Mouse (Mus musculus) neural tube, embryonic 14.5 days (tissue): ENCODE measurements around the gene Olfr1416. TPM values are rescaled to one million over a fixed set of nuclear protein-coding genes. Genes with fewer than 3 reads are reported as not detected.
A peak's percentile ranks its signal among the peaks of the same experiment; 100 is the strongest.

Source experiments
- ATAC-seq: fragments of 200-750 bp; cut with Nextera tagmentation; 2 replicates; pipeline ENCODE4 v1.8.0; 2017; ENCODE audit warnings: low read depth, mild to moderate bottlenecking, moderate TSS enrichment, moderate library complexity
- H3K27ac ChIP-seq: fragments of 300-500 bp; sonication (generic); 2 replicates; pipeline ENCODE4 v1.5.1; 2014; ENCODE audit warnings: low read depth, mild to moderate bottlenecking, control low read depth, low read length, moderate library complexity, mixed read lengths
- H3K27me3 ChIP-seq: fragments of 300-500 bp; sonication (generic); 2 replicates; pipeline ENCODE4 v1.6.1; 2014; ENCODE audit warnings: low read length; ENCODE audit not compliant: control insufficient read depth, insufficient read depth
- H3K36me3 ChIP-seq: fragments of 300-500 bp; sonication (generic); 2 replicates; pipeline ENCODE4 v1.6.1; 2014; ENCODE audit warnings: low read length, mixed read lengths; ENCODE audit not compliant: control insufficient read depth, insufficient read depth
- H3K4me1 ChIP-seq: fragments of 300-500 bp; sonication (generic); 2 replicates; pipeline ENCODE4 v1.6.1; 2014; ENCODE audit warnings: low read length; ENCODE audit not compliant: control insufficient read depth, insufficient read depth
- H3K4me2 ChIP-seq: fragments of 300-500 bp; sonication (generic); 2 replicates; pipeline ENCODE4 v1.6.1; 2014; ENCODE audit warnings: mild to moderate bottlenecking, low read depth, low read length, control low read depth
- H3K4me3 ChIP-seq: fragments of 300-500 bp; sonication (generic); 2 replicates; pipeline ENCODE4 v1.5.1; 2014; ENCODE audit warnings: low read depth, low read length, control low read depth, mixed read lengths
- H3K9ac ChIP-seq: fragments of 300-500 bp; sonication (generic); replicated peaks from 2 replicates; pipeline ENCODE4 v1.6.1; 2014; ENCODE audit warnings: low read depth, mild to moderate bottlenecking, control low read depth, low read length, mixed read lengths
- H3K9me3 ChIP-seq: fragments of 300-500 bp; sonication (generic); 2 replicates; pipeline ENCODE4 v1.6.1; 2016; ENCODE audit warnings: low read length; ENCODE audit not compliant: control insufficient read depth
- WGBS: fragments of 180-500 bp; shearing (Covaris S2); extraction: QIAGEN DNeasy Blood & Tissue Kit; methylation state at CpG from one replicate; pipeline ENCODE4 v1.1.7; 2014; 5-methylcytosine and 5-hydroxymethylcytosine counted together
- microRNA-seq: library from miRNA; unstranded; fragments of <30 nt; microRNA quantifications from one replicate; pipeline ENCODE4, GENCODE M21; 2016
- polyA plus RNA-seq: library from polyadenylated mRNA; unstranded; fragments of >200 nt; fragmentation: Nextera tagmentation; extraction: Ambion mirVana; gene quantifications from 2 replicates; pipeline ENCODE4 v1.2.1, GENCODE M21; 2014

Olfr1416 gene
- polyA plus RNA-seq, 1 experiment from 2014 or later: not detected

- Histone ChIP-seq H3K4me3 (no peak overlapping the region), H3K4me1 (peaks cover 3% of the 10 kb centered on the region; the same call in 1 of the 2 replicates), H3K27ac (no peak overlapping the region), H3K9me3 (no peaks in the 10 kb centered on the region), H3K36me3 (peaks cover 24% of the 10 kb centered on the region), H3K27me3 (no peaks in the 10 kb centered on the region), H3K9ac (no peak overlapping the region), H3K4me2 (no peak overlapping the region)
- WGBS: 34% methylated on average over 9 of the region's 9 CpGs
- peak; percentile 45; the same call in 1 of the 2 replicates for ATAC-seq
Observed at GRCm38 (mm10) chr1:92437678-92438271, 47.1 kb downstream of the Olfr1416 start.

- Histone ChIP-seq H3K9ac (no peak overlapping the region), H3K4me3 (no peak overlapping the region), H3K4me2 (no peak overlapping the region), H3K4me1 (peaks cover 3% of the 10 kb centered on the region; the same call in 1 of the 2 replicates), H3K27ac (no peak overlapping the region), H3K36me3 (peaks cover 16% of the 10 kb centered on the region), H3K27me3 (no peaks in the 10 kb centered on the region), H3K9me3 (no peaks in the 10 kb centered on the region)
- WGBS: 61% methylated on average over 4 of the region's 4 CpGs
- ATAC-seq: peak; percentile 54
Observed at GRCm38 (mm10) chr1:92436831-92437321, 48.0 kb downstream of the Olfr1416 start.

- H3K27ac ChIP-seq: no peak overlapping the region
- H3K4me2 ChIP-seq: no peak overlapping the region
- H3K9me3 ChIP-seq: no peaks in the 10 kb centered on the region
- no peak overlapping the region for H3K4me3 ChIP-seq
- H3K36me3 ChIP-seq: peaks cover 4% of the 10 kb centered on the region; the same call in 1 of the 2 replicates
- H3K27me3 ChIP-seq: no peaks in the 10 kb centered on the region
- peaks cover 3% of the 10 kb centered on the region; the same call in 1 of the 2 replicates for H3K4me1 ChIP-seq
- WGBS: 94% methylated on average over 1 of the region's 1 CpGs
- no peak for ATAC-seq
- H3K9ac ChIP-seq: no peak overlapping the region
Observed at GRCm38 (mm10) chr1:92434986-92435385, 49.9 kb downstream of the Olfr1416 start.

- Histone ChIP-seq H3K4me3 (no peak overlapping the region), H3K27ac (no peak overlapping the region), H3K4me1 (peaks cover under 1% of the 10 kb centered on the region; the same call in 1 of the 2 replicates), H3K36me3 (no peaks in the 10 kb centered on the region), H3K27me3 (no peaks in the 10 kb centered on the region), H3K4me2 (no peak overlapping the region), H3K9ac (no peak overlapping the region), H3K9me3 (no peaks in the 10 kb centered on the region)
- WGBS: 75% methylated on average over 9 of the region's 9 CpGs
- no peak for ATAC-seq
Observed at GRCm38 (mm10) chr1:92432791-92433190, 52.1 kb downstream of the Olfr1416 start.

- H3K27ac ChIP-seq: no peak overlapping the region
- H3K9ac ChIP-seq: no peak overlapping the region
- H3K27me3 ChIP-seq: no peaks in the 10 kb centered on the region
- WGBS: 38% methylated on average over 4 of the region's 4 CpGs
- no peaks in the 10 kb centered on the region for H3K9me3 ChIP-seq
- no peak for ATAC-seq
- H3K4me2 ChIP-seq: no peak overlapping the region
- no peaks in the 10 kb centered on the region for H3K36me3 ChIP-seq
- no peak overlapping the region for H3K4me3 ChIP-seq
- H3K4me1 ChIP-seq: no peaks in the 10 kb centered on the region; the same call in 1 of the 2 replicates
Observed at GRCm38 (mm10) chr1:92432098-92432497, 52.8 kb downstream of the Olfr1416 start.

GRCm38 (mm10) chr1:92431420-92431819, 53.5 kb downstream of the Olfr1416 start:
- Histone ChIP-seq H3K27ac (no peak overlapping the region), H3K4me2 (no peak overlapping the region), H3K27me3 (no peaks in the 10 kb centered on the region), H3K4me3 (no peak overlapping the region), H3K4me1 (no peaks in the 10 kb centered on the region), H3K9me3 (no peaks in the 10 kb centered on the region), H3K36me3 (no peaks in the 10 kb centered on the region), H3K9ac (no peak overlapping the region)
- ATAC-seq: no peak
- 77% methylated on average over 3 of the region's 3 CpGs for WGBS

GRCm38 (mm10) chr1:92430991-92431390, 53.9 kb downstream of the Olfr1416 start:
- WGBS: 100% methylated on average over 1 of the region's 1 CpGs
- no peaks in the 10 kb centered on the region for H3K4me1 ChIP-seq

More at GRCm38 (mm10) chr1:92430991-92431390, 53.9 kb downstream of the Olfr1416 start:
- Histone ChIP-seq H3K27me3 (no peaks in the 10 kb centered on the region), H3K4me3 (no peak overlapping the region), H3K9me3 (no peaks in the 10 kb centered on the region), H3K36me3 (no peaks in the 10 kb centered on the region), H3K4me2 (no peak overlapping the region), H3K27ac (no peak overlapping the region), H3K9ac (no peak overlapping the region)
- no peak for ATAC-seq

Small RNA genes lying within 50 kb of the gene (microRNA-seq; reads per million reads assigned to microRNA genes)
- 3.4 reads per million, percentile 4 among the genes with 10 or more reads in this experiment for gene Mir6900

Other genes starting within 250 kb of the Olfr1416 start
- 326 and 363 TPM in 2 replicates for gene Ndufa10, start 11.3 kb downstream of the Olfr1416 start, polyA plus RNA-seq
- not detected in 2 replicates for gene Olfr1415, start 11.0 kb upstream of the Olfr1416 start, polyA plus RNA-seq
- not detected in 2 replicates for gene Olfr1414, start 33.5 kb upstream of the Olfr1416 start, polyA plus RNA-seq
- gene Olfr1413, start 86.2 kb upstream of the Olfr1416 start, polyA plus RNA-seq: not detected in 2 replicates
- not detected in 2 replicates for gene Olfr1412, start 100.7 kb upstream of the Olfr1416 start, polyA plus RNA-seq
- gene Olfr1411, start 109.3 kb upstream of the Olfr1416 start, polyA plus RNA-seq: not detected in 2 replicates
- gene Olfr1410, start 120.7 kb upstream of the Olfr1416 start, polyA plus RNA-seq: not detected in 2 replicates
- gene Olfr12, start 132.7 kb upstream of the Olfr1416 start, polyA plus RNA-seq: not detected in 2 replicates
- gene Cops9, start 156.9 kb upstream of the Olfr1416 start, polyA plus RNA-seq: 560 and 641 TPM in 2 replicates
- 0.21 TPM in 1 of 2 replicates, not detected in the other for gene Otos, start 163.7 kb upstream of the Olfr1416 start, polyA plus RNA-seq